Mouse (Mus musculus) MEL (cell line): ENCODE data around the gene Sipa1l1.
A peak's percentile ranks its signal among the peaks of the same experiment; 100 is the strongest.

Experiments used
- CTCF ChIP-seq, 3 experiments: IDR thresholded peaks in 2 of 3; conservative IDR thresholded peaks in 1 of 3; 2 replicates each; pipeline ENCODE4 v1.5.1; 2011 to 2012; ENCODE audit warnings: low read length in 3 of 3, low read depth in 2 of 3, mild to moderate bottlenecking in 2 of 3, improper control_type of control experiment in 1 of 3, inconsistent platforms in 1 of 3, mixed read lengths in 1 of 3, moderate library complexity in 1 of 3; ENCODE audit not compliant: control insufficient read depth in 1 of 3, insufficient read depth in 1 of 3, poor library complexity in 1 of 3, severe bottlenecking in 1 of 3
- ELF1 ChIP-seq: IDR thresholded peaks from 2 replicates; pipeline ENCODE4 v1.6.1; 2014; ENCODE audit warnings: low read depth, mild to moderate bottlenecking, inconsistent platforms, low read length, improper control_type of control experiment, moderate library complexity
- MEF2A ChIP-seq: IDR thresholded peaks from 2 replicates; pipeline ENCODE4 v1.6.1; 2014; ENCODE audit warnings: low read depth, mild to moderate bottlenecking, inconsistent platforms, low read length, improper control_type of control experiment; ENCODE audit not compliant: poor library complexity, insufficient replicate concordance, severe bottlenecking; ENCODE audit errors: extremely low read depth
- MYC ChIP-seq: IDR thresholded peaks from 2 replicates; pipeline ENCODE4 v1.6.1; 2011; ENCODE audit warnings: low read depth, mild to moderate bottlenecking, low read length, improper control_type of control experiment, moderate library complexity
- NELFE ChIP-seq: IDR thresholded peaks from 2 replicates; pipeline ENCODE4 v1.6.1; 2011; ENCODE audit warnings: low read depth, low read length, improper control_type of control experiment
- POLR2AphosphoS5 ChIP-seq: IDR thresholded peaks from 2 replicates; pipeline ENCODE4 v1.6.1; 2012; ENCODE audit warnings: low read depth, borderline replicate concordance, mild to moderate bottlenecking, inconsistent platforms, low read length, moderate library complexity, mixed read lengths
- TAL1 ChIP-seq: IDR thresholded peaks from 2 replicates; pipeline ENCODE4 v1.6.1; 2012; ENCODE audit warnings: mild to moderate bottlenecking, inconsistent platforms, low read length, moderate library complexity, mixed read lengths

GRCm38 (mm10) chr12:82473238-82473637, 304.1 kb downstream of the Sipa1l1 start:
- TF ChIP-seq CTCF (IDR thresholded peaks at IDR 0.05 in 2 of 3, conservative IDR thresholded peaks at IDR 0.05 in 1 of 3; ENCODE audit: control insufficient read depth in 1 of 3, insufficient read depth in 1 of 3, low read depth in 2 of 3, low read length in 3 of 3, poor library complexity in 1 of 3, severe bottlenecking in 1 of 3) (no peak), TAL1 (peak; percentile 94), MYC (0 out of 2 replicates have a peak, but pooled peaks have one; percentile 26), ELF1 (no peak), MEF2A (no peak; the same call in 1 of the 2 replicates), NELFE (no peak), POLR2AphosphoS5 (no peak)
